Mouse (Mus musculus) T-cell, adult 66 days (primary cell): ENCODE data around the gene Olfr1280. TPM values are rescaled to one million over a fixed set of nuclear protein-coding genes. Genes with fewer than 3 reads are reported as not detected.

Source experiments
- total RNA-seq, 2 experiments: library from RNA; stranded (reverse); gene quantifications; 3 replicates in 1 of 2; 4 replicates in 1 of 2; pipeline ENCODE4 v1.2.4; 2023

Gene Olfr1280
- total RNA-seq = not detected

GRCm38 (mm10) chr2:111313717-111314116, at the start of gene Olfr1280:
Olfr1280 (plus strand) TSS chr2:111314017.

GRCm38 (mm10) chr2:111274006-111274405, 39.8 kb upstream of the Olfr1280 start, which contains the start of gene Olfr1277:
Olfr1277 (minus strand) TSS chr2:111274106.

GRCm38 (mm10) chr2:111289836-111290235, 24.0 kb upstream of the Olfr1280 start, which contains the start of gene Olfr1278:
Olfr1278 (plus strand) TSS chr2:111290136.

GRCm38 (mm10) chr2:111300374-111300773, 13.4 kb upstream of the Olfr1280 start, which contains the start of gene Olfr1279:
Olfr1279 (plus strand) TSS chr2:111300635.

GRCm38 (mm10) chr2:111326220-111326619, 12.4 kb downstream of the Olfr1280 start, which contains the start of gene Olfr1281:
Olfr1281 (plus strand) TSS chr2:111326520.

GRCm38 (mm10) chr2:111335976-111336375, 22.2 kb downstream of the Olfr1280 start, which contains the start of gene Olfr1282:
Olfr1282 (minus strand) TSS chr2:111336076.

GRCm38 (mm10) chr2:111366490-111366889, 52.7 kb downstream of the Olfr1280 start, which contains the start of gene Olfr1283:
Olfr1283 (plus strand) TSS chr2:111366790.

GRCm38 (mm10) chr2:111375222-111375621, 61.4 kb downstream of the Olfr1280 start, which contains the start of gene Olfr1284:
Olfr1284 (plus strand) TSS chr2:111375522.

Other genes starting within 250 kb of the Olfr1280 start
- gene Gm13941, start 208.0 kb upstream of the Olfr1280 start, total RNA-seq = not detected
- gene Gm15130, start 161.1 kb upstream of the Olfr1280 start, total RNA-seq = not detected
- not detected for gene 4930430A15Rik, start 84.4 kb upstream of the Olfr1280 start, total RNA-seq
- gene Olfr1275, start 78.7 kb upstream of the Olfr1280 start, total RNA-seq = not detected
- not detected for gene Olfr1276, start 59.5 kb upstream of the Olfr1280 start, total RNA-seq
- not detected for gene Olfr1277, start 39.9 kb upstream of the Olfr1280 start, total RNA-seq
- not detected for gene Olfr1278, start 23.9 kb upstream of the Olfr1280 start, total RNA-seq
- not detected for gene Olfr1279, start 13.4 kb upstream of the Olfr1280 start, total RNA-seq
- not detected for gene Olfr1281, start 12.5 kb downstream of the Olfr1280 start, total RNA-seq
- gene Olfr1282, start 22.1 kb downstream of the Olfr1280 start, total RNA-seq = not detected
- gene Olfr1283, start 52.8 kb downstream of the Olfr1280 start, total RNA-seq = not detected
- gene Olfr1284, start 61.5 kb downstream of the Olfr1280 start, total RNA-seq = not detected
- not detected for gene Olfr1286, start 109.1 kb downstream of the Olfr1280 start, total RNA-seq
- not detected for gene Olfr1287, start 135.1 kb downstream of the Olfr1280 start, total RNA-seq
- gene Olfr1288, start 160.1 kb downstream of the Olfr1280 start, total RNA-seq = not detected
- not detected for gene Olfr1289, start 166.8 kb downstream of the Olfr1280 start, total RNA-seq
- not detected for gene Olfr1290, start 179.8 kb downstream of the Olfr1280 start, total RNA-seq
- gene Olfr1291-ps1, start 183.2 kb downstream of the Olfr1280 start, total RNA-seq = not detected
- gene Olfr1293-ps, start 211.2 kb downstream of the Olfr1280 start, total RNA-seq = not detected
- not detected for gene Olfr1294, start 226.3 kb downstream of the Olfr1280 start, total RNA-seq